Mouse (Mus musculus): Measurements from ENCODE around the gene Sp1.

DNA sequence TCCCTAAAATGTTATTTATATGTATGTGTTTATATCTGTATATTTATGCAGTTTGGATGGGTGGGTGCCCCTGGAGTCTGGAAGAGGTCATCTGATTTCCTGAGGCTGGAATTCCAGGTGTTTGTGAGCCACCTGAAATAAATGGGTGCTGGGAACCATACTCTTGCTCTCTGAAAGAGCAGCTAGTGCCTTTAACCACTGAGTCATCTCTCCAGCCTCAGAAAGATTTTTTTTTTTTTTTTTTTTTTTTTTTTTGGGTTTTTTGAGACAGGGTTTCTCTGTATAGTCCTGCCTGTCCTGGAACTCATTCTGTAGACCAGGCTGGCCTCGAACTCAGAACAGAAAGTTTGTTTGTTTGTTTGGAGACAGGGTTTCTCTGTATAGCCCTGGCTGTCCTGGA, 5.1 kb downstream of the Sp1 start:
- TF ChIP-seq TAL1 (IDR thresholded peaks at IDR 0.05; ENCODE audit: low read length) (no peak), GATA1 (IDR thresholded peaks at IDR 0.05; ENCODE audit: low read length) (no peak)

Data from erythroblast, embryonic 14.5 days (primary cell).